Mouse (Mus musculus): ENCODE data around the gene Pgm3. TPM values are rescaled to one million over a fixed set of nuclear protein-coding genes. Genes with fewer than 3 reads are reported as not detected.

Gene Pgm3
- polyA plus RNA-seq, 1 experiment from 2014 or later, result 84.4 TPM

- H3K36me3 ChIP-seq (ENCODE audit: control insufficient read depth, insufficient read depth), result peaks cover 33% of the 10 kb centered on the region
- H3K27me3 ChIP-seq (replicated peaks; ENCODE audit: control insufficient read depth, insufficient read depth, low read length), result no peaks in the 10 kb centered on the region
- 57% methylated on average over 3 of the region's 3 CpGs for WGBS
- ATAC-seq, result peak; percentile 75
- H3K9ac ChIP-seq (ENCODE audit: low read depth, low read length), result no peak overlapping the region
- no peak for TF ChIP-seq CTCF (IDR thresholded peaks at IDR 0.05; ENCODE audit: low read depth)
- H3K27ac ChIP-seq (ENCODE audit: low read depth, low read length), result no peak overlapping the region
- H3K4me3 ChIP-seq (ENCODE audit: low read depth, low read length), result no peak overlapping the region
- H3K4me1 ChIP-seq (replicated peaks; ENCODE audit: control insufficient read depth, insufficient read depth, low read length), result no peaks in the 10 kb centered on the region
- H3K4me2 ChIP-seq (replicated peaks; ENCODE audit: low read depth), result no peak overlapping the region
- no peaks in the 10 kb centered on the region for H3K9me3 ChIP-seq (ENCODE audit: control insufficient read depth)
These were observed 57.3 kb downstream of the Pgm3 start for GRCm38 (mm10) chr9:86514390-86514789.

GRCm38 (mm10) chr9:86513733-86514132 lies 57.9 kb downstream of the Pgm3 start:
- Histone ChIP-seq H3K9me3 (ENCODE audit: control insufficient read depth) (no peaks in the 10 kb centered on the region), H3K9ac (ENCODE audit: low read depth, low read length) (no peak overlapping the region), H3K27ac (ENCODE audit: low read depth, low read length) (no peak overlapping the region), H3K36me3 (ENCODE audit: control insufficient read depth, insufficient read depth) (peaks cover 31% of the 10 kb centered on the region), H3K27me3 (replicated peaks; ENCODE audit: control insufficient read depth, insufficient read depth, low read length) (no peaks in the 10 kb centered on the region), H3K4me2 (replicated peaks; ENCODE audit: low read depth) (no peak overlapping the region), H3K4me1 (replicated peaks; ENCODE audit: control insufficient read depth, insufficient read depth, low read length) (no peaks in the 10 kb centered on the region), H3K4me3 (ENCODE audit: low read depth, low read length) (no peak overlapping the region)
- TF ChIP-seq CTCF (IDR thresholded peaks at IDR 0.05; ENCODE audit: low read depth), result no peak
- ATAC-seq, result peak; percentile 79
- 70% methylated on average over 5 of the region's 5 CpGs for WGBS

DNA sequence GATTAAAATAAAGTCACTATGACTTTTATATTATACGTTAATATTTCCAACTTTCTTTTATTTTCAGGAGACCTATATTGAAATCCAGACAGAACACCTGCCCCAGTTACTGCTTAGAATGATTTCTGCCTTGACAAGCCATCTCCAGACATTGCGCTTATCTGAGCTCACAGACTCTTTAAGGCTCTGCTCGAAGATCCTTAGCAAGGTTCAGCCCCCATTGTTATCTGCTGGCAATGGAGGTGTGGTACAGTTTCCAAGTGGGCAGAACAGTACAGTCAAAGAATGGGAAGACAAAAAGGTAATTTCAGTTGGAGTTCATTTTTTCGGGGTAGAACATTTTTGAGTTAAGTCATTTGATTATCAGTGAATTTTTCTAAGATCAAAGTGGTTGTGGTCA lies 64.2 kb downstream of the Pgm3 start:
- H3K36me3 ChIP-seq (ENCODE audit: control insufficient read depth, insufficient read depth), result peaks cover 32% of the 10 kb centered on the region
- H3K9me3 ChIP-seq (ENCODE audit: control insufficient read depth), result no peaks in the 10 kb centered on the region
- 92% methylated on average over 4 of the region's 4 CpGs for WGBS
- H3K4me3 ChIP-seq (ENCODE audit: low read depth, low read length), result no peak overlapping the region
- no peak overlapping the region for H3K27ac ChIP-seq (ENCODE audit: low read depth, low read length)
- no peak for TF ChIP-seq CTCF (IDR thresholded peaks at IDR 0.05; ENCODE audit: low read depth)
- H3K27me3 ChIP-seq (replicated peaks; ENCODE audit: control insufficient read depth, insufficient read depth, low read length), result no peaks in the 10 kb centered on the region
- H3K4me1 ChIP-seq (replicated peaks; ENCODE audit: control insufficient read depth, insufficient read depth, low read length), result no peaks in the 10 kb centered on the region
- no peak overlapping the region for H3K4me2 ChIP-seq (replicated peaks; ENCODE audit: low read depth)
- H3K9ac ChIP-seq (ENCODE audit: low read depth, low read length), result no peak overlapping the region
- no peak for ATAC-seq

Other genes with a start within 250 kb of the Pgm3 start
- gene Ube2cbp, start 106.9 kb downstream of the Pgm3 start, polyA plus RNA-seq (2015; fragmentation: Nextera tagmentation; extraction: Ambion mirVana), result 1.6 and 2.1 TPM in 2 replicates
- 10.0 and 11.1 TPM in 2 replicates for gene Dop1a, start 104.7 kb downstream of the Pgm3 start, polyA plus RNA-seq (2015; fragmentation: Nextera tagmentation; extraction: Ambion mirVana)
- gene Rwdd2a, start 149 bp upstream of the Pgm3 start, polyA plus RNA-seq (2015; fragmentation: Nextera tagmentation; extraction: Ambion mirVana), result 5.8 and 6.5 TPM in 2 replicates
- 51.6 and 55.2 TPM in 2 replicates for gene Me1, start 124.1 kb upstream of the Pgm3 start, polyA plus RNA-seq (2015; fragmentation: Nextera tagmentation; extraction: Ambion mirVana)
- 4.8 TPM in 2 replicates for gene Prss35, start 171.8 kb upstream of the Pgm3 start, polyA plus RNA-seq (2015; fragmentation: Nextera tagmentation; extraction: Ambion mirVana)

All from intestine, postnatal 0 days (tissue).